Mouse (Mus musculus) heart, embryonic 13.5 days (tissue): ENCODE measurements around the gene Ccm2. TPM values are rescaled to one million over a fixed set of nuclear protein-coding genes. Genes with fewer than 3 reads are reported as not detected.

Experiments
- ATAC-seq: fragments of 200-750 bp; cut with Nextera tagmentation; 2 replicates; pipeline ENCODE4 v1.8.0; 2017; ENCODE audit warnings: moderate TSS enrichment; ENCODE audit not compliant: insufficient number of reproducible peaks, low FRiP score, low TSS enrichment; ENCODE audit errors: extremely low read depth
- H3K27ac ChIP-seq: fragments of 300-500 bp; sonication (generic); replicated peaks from 2 replicates; pipeline ENCODE4 v1.5.1; 2015; ENCODE audit warnings: moderate library complexity, mild to moderate bottlenecking, inconsistent platforms
- H3K27me3 ChIP-seq: fragments of 300-500 bp; sonication (generic); replicated peaks from 2 replicates; pipeline ENCODE4 v1.6.1; 2015; ENCODE audit warnings: mild to moderate bottlenecking, inconsistent platforms
- H3K36me3 ChIP-seq: fragments of 300-500 bp; sonication (generic); 2 replicates; pipeline ENCODE4 v1.6.1; 2015; ENCODE audit warnings: mild to moderate bottlenecking, inconsistent platforms
- H3K4me1 ChIP-seq: fragments of 300-500 bp; sonication (generic); 2 replicates; pipeline ENCODE4 v1.6.1; 2015; ENCODE audit warnings: inconsistent platforms
- H3K4me2 ChIP-seq: fragments of 300-500 bp; sonication (generic); 2 replicates; pipeline ENCODE4 v1.6.1; 2015; ENCODE audit warnings: inconsistent platforms, mild to moderate bottlenecking, moderate library complexity
- H3K4me3 ChIP-seq: fragments of 300-500 bp; sonication (generic); 2 replicates; pipeline ENCODE4 v1.5.1; 2015; ENCODE audit warnings: moderate library complexity, mild to moderate bottlenecking, inconsistent platforms
- H3K9ac ChIP-seq: fragments of 300-500 bp; sonication (generic); 2 replicates; pipeline ENCODE4 v1.6.1; 2015; ENCODE audit warnings: inconsistent platforms, mild to moderate bottlenecking, moderate library complexity
- H3K9me3 ChIP-seq: fragments of 300-500 bp; sonication (generic); 2 replicates; pipeline ENCODE4 v1.6.1; 2016; ENCODE audit warnings: inconsistent platforms
- WGBS: fragments of 180-500 bp; shearing (Covaris S2); methylation state at CpG from one replicate; pipeline ENCODE4 v1.1.7; 2015; ENCODE audit warnings: mixed read lengths; 5-methylcytosine and 5-hydroxymethylcytosine counted together
- polyA plus RNA-seq: library from polyadenylated mRNA; unstranded; fragments of >200 nt; fragmentation: Nextera tagmentation; extraction: Ambion mirVana; gene quantifications from 2 replicates; pipeline ENCODE4 v1.2.1, GENCODE M21; 2015

Gene Ccm2
- polyA plus RNA-seq, 1 experiment from 2014 or later, result 54.3 TPM

DNA sequence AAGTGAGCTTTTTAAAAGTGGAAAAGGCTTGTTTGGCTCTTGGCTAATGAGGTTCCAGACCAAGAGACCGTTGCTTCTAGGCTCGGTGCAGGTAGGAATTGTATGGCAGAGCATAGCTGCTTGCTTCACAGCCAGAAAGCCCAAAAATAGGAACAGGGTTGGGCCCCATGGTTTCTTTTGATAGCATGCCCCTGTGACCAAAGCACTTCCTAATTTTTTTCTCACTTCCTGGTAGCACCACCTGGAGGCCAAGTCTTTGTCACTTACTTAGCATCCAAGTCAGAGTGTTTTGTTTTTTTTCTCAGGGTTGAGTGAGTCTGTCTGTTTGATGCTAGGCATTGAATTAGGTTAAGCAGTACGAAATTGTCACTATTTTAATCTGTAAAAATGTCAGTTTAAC lies 40.0 kb downstream of the Ccm2 start:
- WGBS, result 61% methylated on average over 3 of the region's 3 CpGs
- no peak overlapping the region for H3K27ac ChIP-seq
- H3K9me3 ChIP-seq, result no peaks in the 10 kb centered on the region
- H3K4me1 ChIP-seq, result peaks cover 22% of the 10 kb centered on the region
- no peak overlapping the region for H3K9ac ChIP-seq
- H3K27me3 ChIP-seq, result no peaks in the 10 kb centered on the region
- ATAC-seq, result no peak
- H3K36me3 ChIP-seq, result peaks cover 63% of the 10 kb centered on the region
- H3K4me3 ChIP-seq, result no peak overlapping the region
- H3K4me2 ChIP-seq, result no peak overlapping the region

DNA sequence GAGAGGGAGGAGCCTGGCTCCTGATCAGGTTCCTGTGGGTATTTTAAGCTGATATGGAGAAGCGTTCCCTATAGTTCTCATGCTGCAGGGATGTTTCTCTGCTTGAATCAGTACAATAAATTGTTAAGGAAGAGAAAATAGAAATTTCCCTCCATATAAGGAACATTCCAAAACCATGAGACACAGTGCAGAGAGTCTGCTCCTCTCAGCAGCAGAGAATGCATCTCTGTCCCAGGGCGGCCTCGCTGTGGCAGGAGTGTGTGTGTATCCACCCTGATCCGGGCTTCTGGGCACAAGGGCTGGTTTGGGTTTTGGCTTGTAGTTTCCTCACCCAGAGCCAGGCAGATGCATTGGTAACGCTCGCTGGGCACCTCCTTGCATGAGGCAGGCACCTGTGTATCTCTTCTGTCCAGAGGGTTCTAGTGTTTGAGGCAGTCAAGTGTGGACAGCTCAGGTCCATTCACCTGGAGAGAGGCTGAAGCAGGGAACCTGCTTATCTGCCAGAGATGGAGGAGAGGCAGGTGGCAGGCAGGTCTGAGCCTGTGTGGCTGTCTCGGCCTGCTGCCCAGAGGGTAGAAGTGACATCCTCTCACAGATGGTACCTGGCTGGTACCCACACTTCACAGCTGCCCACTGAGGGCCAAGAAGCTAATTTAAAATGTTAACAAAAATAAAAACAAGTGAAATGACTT lies 40.7 kb downstream of the Ccm2 start:
- no peak overlapping the region; the same call in 1 of the 2 replicates for H3K27ac ChIP-seq
- H3K36me3 ChIP-seq, result peaks cover 71% of the 10 kb centered on the region
- no peak overlapping the region for H3K4me3 ChIP-seq
- H3K4me1 ChIP-seq, result peaks cover 22% of the 10 kb centered on the region
- no peaks in the 10 kb centered on the region for H3K9me3 ChIP-seq
- ATAC-seq, result no peak
- WGBS, result 75% methylated on average over 7 of the region's 7 CpGs
- no peak overlapping the region for H3K9ac ChIP-seq
- H3K4me2 ChIP-seq, result no peak overlapping the region
- H3K27me3 ChIP-seq, result no peaks in the 10 kb centered on the region

DNA sequence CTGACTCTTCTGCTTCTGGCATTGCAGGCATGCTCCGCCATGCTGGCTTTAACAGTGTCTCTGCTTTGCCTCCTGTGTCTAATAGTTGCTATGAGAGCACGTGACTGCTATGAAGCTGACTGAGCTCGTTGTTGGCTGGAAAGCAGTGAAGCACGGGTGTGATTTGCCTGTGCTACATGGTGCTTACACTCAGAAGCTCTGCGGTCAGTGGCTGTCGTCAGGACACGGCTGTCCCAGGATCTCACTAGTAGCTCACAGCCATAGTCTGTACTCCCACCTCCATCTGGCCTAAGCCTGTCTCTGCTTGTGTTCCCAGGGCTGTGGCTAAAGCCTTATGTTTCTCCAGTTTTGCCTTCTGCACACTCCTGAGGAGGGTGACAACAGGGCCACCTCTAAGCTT lies 41.6 kb downstream of the Ccm2 start:
- Histone ChIP-seq H3K4me2 (no peak overlapping the region), H3K36me3 (peaks cover 74% of the 10 kb centered on the region), H3K4me3 (no peak overlapping the region), H3K27me3 (no peaks in the 10 kb centered on the region), H3K4me1 (peaks cover 22% of the 10 kb centered on the region), H3K27ac (no peak overlapping the region), H3K9me3 (no peaks in the 10 kb centered on the region), H3K9ac (no peak overlapping the region)
- 85% methylated on average over 7 of the region's 7 CpGs for WGBS
- no peak for ATAC-seq

DNA sequence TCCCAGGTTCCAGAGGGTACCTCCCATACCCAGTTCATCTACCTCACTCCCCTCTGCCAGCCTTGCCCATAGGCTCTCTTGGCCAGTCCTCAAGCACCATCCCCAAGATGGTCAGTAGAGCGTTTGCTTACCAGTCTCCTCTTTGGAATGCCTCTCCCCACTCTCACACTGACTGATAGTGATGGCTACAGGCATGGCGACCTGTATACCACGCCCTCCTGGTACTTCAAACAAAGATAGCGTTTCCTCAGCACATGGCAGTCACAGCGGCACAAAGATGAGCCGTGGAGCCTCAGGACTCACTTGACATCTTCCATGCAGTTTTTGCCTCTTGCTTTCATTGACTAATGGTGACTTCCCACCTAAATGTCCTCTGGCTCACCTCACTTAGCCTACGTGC lies 43.2 kb downstream of the Ccm2 start:
- Histone ChIP-seq H3K4me3 (no peak overlapping the region), H3K27ac (no peak overlapping the region), H3K4me1 (peaks cover 34% of the 10 kb centered on the region), H3K9me3 (no peaks in the 10 kb centered on the region), H3K4me2 (no peak overlapping the region), H3K9ac (no peak overlapping the region), H3K36me3 (peaks cover 86% of the 10 kb centered on the region), H3K27me3 (no peaks in the 10 kb centered on the region)
- 68% methylated on average over 7 of the region's 7 CpGs for WGBS
- no peak for ATAC-seq

DNA sequence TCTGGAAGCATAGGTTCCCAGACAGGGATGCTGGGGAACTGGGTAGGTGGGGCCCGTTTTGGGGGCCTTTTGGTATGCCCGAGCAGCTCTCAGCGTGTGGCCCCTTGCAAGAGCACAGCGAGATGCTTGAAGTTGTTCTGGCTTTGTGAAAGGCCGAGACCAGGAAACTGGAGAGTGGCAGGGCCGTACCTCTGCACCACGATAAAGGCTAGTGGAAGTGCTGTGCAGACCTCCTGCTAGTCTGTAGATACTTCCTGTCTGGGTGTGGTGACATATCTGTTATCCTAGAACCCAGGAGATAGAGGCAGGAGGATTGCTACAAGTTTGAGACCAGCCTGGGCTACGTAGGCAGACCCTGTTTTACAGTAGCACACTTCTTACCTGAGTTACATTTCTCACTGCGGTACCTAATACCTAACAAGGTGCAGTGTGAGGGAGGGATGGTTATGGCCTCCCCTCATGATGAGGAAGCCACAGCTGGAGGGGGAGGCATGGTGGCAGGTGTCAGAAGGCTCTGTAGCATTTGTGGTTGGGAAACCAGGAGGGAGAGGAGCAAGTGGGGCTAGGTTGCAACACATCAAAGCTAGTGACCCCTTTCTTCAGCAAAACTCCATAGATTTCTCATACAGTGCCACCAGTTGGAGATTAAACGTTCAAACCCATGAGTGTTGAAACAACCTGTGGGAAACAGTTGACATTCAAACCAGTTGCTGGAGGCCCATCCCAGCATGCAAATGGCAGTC lies 44.4 kb downstream of the Ccm2 start:
- H3K27ac ChIP-seq, result no peak overlapping the region
- no peaks in the 10 kb centered on the region for H3K9me3 ChIP-seq
- no peak overlapping the region for H3K9ac ChIP-seq
- 0 out of 2 replicates have a peak, but pooled peaks cover under 1% of the 10 kb centered on the region for H3K27me3 ChIP-seq
- H3K4me2 ChIP-seq, result no peak overlapping the region
- H3K4me1 ChIP-seq, result peaks cover 41% of the 10 kb centered on the region
- peaks cover 86% of the 10 kb centered on the region for H3K36me3 ChIP-seq
- ATAC-seq, result no peak
- 77% methylated on average over 10 of the region's 10 CpGs for WGBS
- no peak overlapping the region for H3K4me3 ChIP-seq

DNA sequence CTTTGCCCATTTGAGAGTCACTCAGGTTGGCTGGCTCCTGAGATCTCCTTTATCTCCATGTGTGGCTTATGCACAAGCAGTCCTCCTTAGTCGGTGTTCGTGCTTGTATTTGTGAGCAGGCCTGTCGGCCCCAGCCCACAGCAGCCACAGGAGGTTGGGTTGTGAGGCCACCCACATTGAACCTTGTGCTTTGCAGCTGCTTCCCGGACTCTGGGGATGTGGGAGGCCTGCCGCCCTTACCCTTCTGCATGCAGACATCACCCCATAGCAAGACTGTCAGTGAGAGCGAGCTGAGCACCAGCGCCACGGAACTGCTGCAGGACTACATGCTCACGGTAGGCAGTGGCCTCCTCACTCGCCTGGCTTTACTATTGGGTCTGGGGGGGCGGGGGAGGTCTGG lies 46.7 kb downstream of the Ccm2 start:
- Histone ChIP-seq H3K4me1 (peaks cover 37% of the 10 kb centered on the region), H3K27me3 (0 out of 2 replicates have a peak, but pooled peaks cover 4% of the 10 kb centered on the region), H3K9me3 (no peaks in the 10 kb centered on the region), H3K27ac (no peak overlapping the region), H3K36me3 (peaks cover 98% of the 10 kb centered on the region), H3K4me3 (no peak overlapping the region), H3K9ac (no peak overlapping the region), H3K4me2 (no peak overlapping the region)
- ATAC-seq, result no peak
- WGBS, result 83% methylated on average over 11 of the region's 11 CpGs

DNA sequence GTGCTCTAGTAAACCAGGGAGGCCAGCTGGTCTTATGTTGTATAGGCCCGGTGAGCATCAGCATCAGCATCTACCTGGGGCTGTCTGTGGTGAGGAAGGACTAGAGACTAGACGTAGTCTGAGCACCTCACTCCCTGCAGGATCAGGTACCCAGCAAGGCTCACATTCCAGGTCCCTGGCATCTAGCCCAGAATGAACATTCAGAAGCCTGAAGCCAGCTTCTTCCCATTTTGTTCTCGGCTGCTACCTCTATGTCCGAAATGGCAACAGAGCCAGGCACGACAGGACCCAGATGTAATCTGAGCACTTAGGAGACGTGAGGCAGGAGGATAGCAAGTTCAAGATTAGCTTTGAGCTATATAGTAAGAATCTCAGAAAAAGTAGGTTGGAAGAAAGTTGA lies 48.2 kb downstream of the Ccm2 start:
- no peak overlapping the region for H3K4me3 ChIP-seq
- ATAC-seq, result no peak
- H3K4me1 ChIP-seq, result peaks cover 48% of the 10 kb centered on the region
- peaks cover 92% of the 10 kb centered on the region for H3K36me3 ChIP-seq
- no peak overlapping the region for H3K9ac ChIP-seq
- H3K27ac ChIP-seq, result 0 out of 2 replicates have a peak overlapping the region, but pooled peaks have one; percentile 29
- WGBS, result 54% methylated on average over 6 of the region's 6 CpGs
- no peaks in the 10 kb centered on the region for H3K9me3 ChIP-seq
- peaks cover 14% of the 10 kb centered on the region for H3K27me3 ChIP-seq
- H3K4me2 ChIP-seq, result no peak overlapping the region

DNA sequence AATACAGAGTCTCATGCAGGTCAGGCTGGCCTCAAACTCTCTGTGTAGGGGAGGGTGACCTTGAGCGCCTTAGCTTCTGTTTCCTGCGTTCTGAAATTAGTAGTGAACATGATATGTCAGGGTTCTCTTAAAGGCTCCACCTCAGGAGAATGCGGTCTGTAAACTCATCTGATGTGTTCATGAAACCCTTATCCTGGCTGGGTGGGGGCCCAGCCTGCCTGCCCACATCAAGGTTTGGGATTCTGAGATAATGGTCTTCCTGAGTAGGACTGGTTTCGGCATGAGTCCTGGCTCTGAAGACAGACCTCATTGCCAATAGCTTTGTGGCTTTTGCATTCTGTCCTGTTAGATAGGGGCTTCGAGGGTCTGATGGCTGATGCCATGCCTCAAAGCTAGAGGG lies 48.7 kb downstream of the Ccm2 start:
- H3K36me3 ChIP-seq, result peaks cover 87% of the 10 kb centered on the region
- H3K27ac ChIP-seq, result no peak overlapping the region
- no peaks in the 10 kb centered on the region for H3K9me3 ChIP-seq
- no peak overlapping the region for H3K4me2 ChIP-seq
- 59% methylated on average over 5 of the region's 5 CpGs for WGBS
- peaks cover 19% of the 10 kb centered on the region for H3K27me3 ChIP-seq
- H3K4me3 ChIP-seq, result no peak overlapping the region
- no peak for ATAC-seq
- H3K9ac ChIP-seq, result no peak overlapping the region
- peaks cover 52% of the 10 kb centered on the region for H3K4me1 ChIP-seq

DNA sequence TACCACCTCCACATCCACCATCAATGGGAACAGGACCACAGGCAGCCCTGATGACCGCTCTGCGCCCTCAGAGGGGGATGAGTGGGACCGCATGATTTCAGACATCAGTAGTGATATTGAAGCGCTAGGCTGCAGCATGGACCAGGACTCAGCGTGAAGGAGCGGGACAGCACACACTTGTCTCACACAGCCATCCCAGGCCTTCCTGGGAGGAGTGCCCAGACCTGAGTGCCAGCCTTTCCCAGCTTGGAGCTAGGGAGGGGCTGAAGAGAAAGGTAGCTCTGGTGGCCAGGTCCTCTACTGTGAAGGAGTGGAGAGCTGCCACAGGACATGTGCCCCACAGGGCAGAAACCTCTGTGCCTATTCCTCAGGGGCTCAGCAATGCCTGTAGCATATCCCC lies 49.5 kb downstream of the Ccm2 start:
- no peak overlapping the region for H3K27ac ChIP-seq
- peaks cover 27% of the 10 kb centered on the region for H3K27me3 ChIP-seq
- H3K36me3 ChIP-seq, result peaks cover 78% of the 10 kb centered on the region
- 96% methylated on average over 6 of the region's 6 CpGs for WGBS
- H3K9me3 ChIP-seq, result no peaks in the 10 kb centered on the region
- no peak overlapping the region for H3K4me3 ChIP-seq
- H3K4me1 ChIP-seq, result peaks cover 52% of the 10 kb centered on the region
- no peak for ATAC-seq
- H3K4me2 ChIP-seq, result no peak overlapping the region
- H3K9ac ChIP-seq, result no peak overlapping the region

DNA sequence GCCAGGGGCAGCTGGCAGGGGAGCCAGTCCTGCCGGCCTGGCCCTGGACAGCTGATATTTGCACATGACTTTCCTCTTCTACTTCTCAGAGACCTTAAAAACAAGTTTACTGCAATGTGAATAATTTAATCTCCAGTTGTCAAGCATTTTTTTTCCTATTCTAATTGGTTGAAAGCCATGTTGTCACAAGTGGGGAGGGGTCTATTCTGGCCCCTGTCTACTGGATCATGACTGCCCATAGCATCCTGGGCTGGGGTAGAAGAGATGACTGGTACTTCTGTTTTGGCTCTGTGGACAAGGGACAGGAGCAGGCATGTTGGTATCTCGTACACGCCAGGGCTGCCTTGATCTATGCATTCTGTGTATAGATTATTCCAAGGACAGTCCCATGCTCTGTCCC lies 49.9 kb downstream of the Ccm2 start:
- no peak overlapping the region for H3K9ac ChIP-seq
- H3K4me2 ChIP-seq, result no peak overlapping the region
- H3K36me3 ChIP-seq, result peaks cover 74% of the 10 kb centered on the region
- peaks cover 52% of the 10 kb centered on the region for H3K4me1 ChIP-seq
- H3K27me3 ChIP-seq, result peaks cover 31% of the 10 kb centered on the region
- H3K4me3 ChIP-seq, result no peak overlapping the region
- no peaks in the 10 kb centered on the region for H3K9me3 ChIP-seq
- H3K27ac ChIP-seq, result no peak overlapping the region
- 91% methylated on average over 3 of the region's 3 CpGs for WGBS
- no peak for ATAC-seq

DNA sequence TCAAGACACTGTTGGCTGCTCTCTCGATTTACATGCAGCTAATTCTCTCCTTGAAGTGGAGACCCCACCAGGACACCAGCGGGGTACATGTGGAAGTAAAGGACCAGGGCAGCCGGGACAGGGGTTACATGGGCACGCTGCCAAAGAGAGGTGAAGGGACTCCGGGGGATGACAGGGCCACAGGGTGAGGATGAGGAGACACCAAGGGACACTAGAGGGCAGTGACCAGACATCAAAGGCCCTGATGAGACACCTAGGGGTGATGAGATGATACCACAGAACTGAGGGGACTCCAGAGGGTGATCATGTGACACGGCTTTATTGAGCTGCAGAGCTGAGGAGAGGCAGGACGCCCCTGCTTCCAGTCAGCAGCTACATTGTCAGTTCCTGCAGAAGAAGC lies 50.8 kb downstream of the Ccm2 start:
- ATAC-seq, result no peak
- H3K4me3 ChIP-seq, result no peak overlapping the region
- peaks cover 40% of the 10 kb centered on the region for H3K27me3 ChIP-seq
- peaks cover 52% of the 10 kb centered on the region for H3K4me1 ChIP-seq
- H3K36me3 ChIP-seq, result peaks cover 65% of the 10 kb centered on the region
- no peaks in the 10 kb centered on the region for H3K9me3 ChIP-seq
- H3K4me2 ChIP-seq, result no peak overlapping the region
- H3K27ac ChIP-seq, result no peak overlapping the region
- 60% methylated on average over 7 of the region's 7 CpGs for WGBS
- H3K9ac ChIP-seq, result no peak overlapping the region
